Mouse (Mus musculus): ENCODE data around the gene Megf11.

Gene Megf11

GRCm38 (mm10) chr9:64742453-64742852, 357.0 kb downstream of the Megf11 start:
- DNase-seq (ENCODE audit: low read depth, low spot score): no peak

DNA sequence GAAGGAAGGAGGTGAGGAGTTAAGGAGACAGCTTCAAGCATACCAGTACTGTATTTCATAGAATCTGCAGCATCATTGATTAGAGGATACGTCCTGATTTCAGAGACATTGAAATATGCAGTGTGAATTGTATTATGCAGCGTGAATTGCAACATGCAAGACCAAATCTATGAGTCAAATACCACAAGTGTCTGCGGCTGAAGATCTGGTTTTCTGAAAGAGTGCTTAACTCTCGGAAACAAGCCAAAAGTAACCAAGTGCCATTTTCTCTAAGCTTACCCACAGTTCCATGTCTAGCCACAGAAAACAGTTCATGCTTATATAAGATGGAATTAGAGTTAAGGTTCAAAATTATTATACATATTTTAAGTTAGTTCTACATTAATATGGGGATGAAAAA, 362.3 kb downstream of the Megf11 start:
- no peak for DNase-seq (ENCODE audit: low read depth, low spot score)

- DNase-seq (ENCODE audit: low read depth, low spot score): no peak
Measured at GRCm38 (mm10) chr9:64749314-64749713, 363.9 kb downstream of the Megf11 start.

- DNase-seq (ENCODE audit: low read depth, low spot score): no peak
Measured at GRCm38 (mm10) chr9:64752575-64752974, 367.1 kb downstream of the Megf11 start.

DNA sequence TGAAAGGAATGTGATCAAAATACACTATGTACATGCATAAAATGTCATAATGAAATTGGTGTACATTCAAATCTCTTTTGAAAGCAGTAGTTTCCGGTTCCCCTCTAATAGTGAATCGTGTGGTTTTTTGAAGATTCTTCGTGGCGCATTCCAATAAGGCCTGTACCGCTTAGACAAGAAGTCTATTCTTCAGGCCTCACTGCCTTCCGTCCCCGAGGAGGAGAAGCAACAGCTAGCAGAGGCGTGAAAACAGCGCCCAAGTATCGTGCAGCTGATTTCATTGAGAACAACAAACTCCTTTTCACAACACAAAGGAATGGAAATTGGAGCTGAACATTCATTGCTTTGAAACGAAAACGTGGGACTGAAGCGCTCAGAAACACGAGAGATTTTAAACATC, 372.6 kb downstream of the Megf11 start:
- DNase-seq (ENCODE audit: low read depth, low spot score): no peak
